Mouse (Mus musculus): ENCODE data around the gene Akr1a1. TPM values are rescaled to one million over a fixed set of nuclear protein-coding genes. Genes with fewer than 3 reads are reported as not detected.
A peak's percentile ranks its signal among the peaks of the same experiment; 100 is the strongest.
"Not testable (repeated sequence)": the region's sequence is repeated elsewhere in the genome, so short reads cannot be mapped to it uniquely, and the experiment has no call there.

The Akr1a1 gene
- total RNA-seq (2021): 100 to 1,000 TPM; 315 to 333 TPM
- long read RNA-seq, experiment 1, transcript Akr1a1-201 (9 exons, 1,420 nt): major isoform, 287 of 294 reads
- long read RNA-seq, experiment 1, partial matches to known transcripts: 3 of 294 reads
- long read RNA-seq, experiment 1, other reads (novel, unspliced or antisense): 4 of 294 reads
- long read RNA-seq, experiment 2, transcript Akr1a1-201 (9 exons, 1,420 nt): major isoform, 223 of 230 reads
- long read RNA-seq, experiment 2, partial matches to known transcripts: 2 of 230 reads
- long read RNA-seq, experiment 2, other reads (novel, unspliced or antisense): 4 of 230 reads

GRCm38 (mm10) chr4:116650924-116651796 is at the start of gene Akr1a1:
TSS of gene Akr1a1 (minus strand) at chr4:116651680.
- DNase-seq: peak; percentile 91
- intact Hi-C loops (cut with DNase I): loop anchor here (5.0 kb wide), 1 partner anchor 36 kb away; the partner anchor contains the start of gene Prdx1

DNA sequence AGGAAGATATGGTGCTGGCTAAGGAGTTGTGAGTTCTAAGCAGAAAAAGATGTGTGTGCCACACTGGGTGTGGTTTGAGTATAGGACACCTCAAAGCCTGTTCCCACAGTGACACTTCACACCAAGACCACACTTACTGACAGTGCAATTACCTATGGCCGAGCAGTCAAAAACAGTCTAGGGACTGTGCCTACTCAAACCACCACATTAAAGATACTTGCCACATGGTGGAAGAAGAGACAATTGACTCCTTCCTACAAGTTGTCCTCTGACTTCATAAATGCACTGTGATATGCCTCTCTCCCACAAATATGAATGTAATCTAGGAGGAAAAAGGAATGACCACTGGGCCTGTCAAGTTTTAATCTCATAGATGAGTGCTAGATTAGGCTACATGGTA is 49.5 kb upstream of the Akr1a1 start:
- intact Hi-C loops (cut with DNase I): loop anchor here (5.0 kb wide), 1 partner anchor 54 kb away; no protein-coding TSS in a partner anchor
- DNase-seq: no peak

GRCm38 (mm10) chr4:116698693-116699342 is 47.3 kb upstream of the Akr1a1 start:
- DNase-seq: no peak
- intact Hi-C loops (cut with DNase I): no loop called here

GRCm38 (mm10) chr4:116693785-116694184 is 42.3 kb upstream of the Akr1a1 start:
- no peak for DNase-seq
- intact Hi-C loops (cut with DNase I): no loop called here

DNA sequence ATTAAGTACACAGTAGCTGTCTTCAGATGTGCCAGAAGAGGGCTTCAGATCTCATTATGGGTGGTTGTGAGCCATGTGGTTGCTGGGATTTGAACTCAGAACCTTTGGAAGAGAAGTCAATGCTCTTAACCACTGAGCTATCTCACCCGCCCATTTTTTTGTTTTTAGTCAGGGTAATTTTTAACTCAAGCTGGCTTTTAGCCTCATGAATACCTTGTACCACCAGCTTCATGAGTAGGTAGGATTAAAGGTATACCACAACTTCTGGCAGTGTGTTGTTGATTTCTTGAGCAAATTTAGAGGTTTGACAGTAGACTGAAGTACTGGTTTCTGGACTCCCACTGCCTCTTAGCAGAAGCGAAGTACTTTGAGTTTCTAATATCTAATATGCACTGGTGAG is 40.7 kb upstream of the Akr1a1 start:
- intact Hi-C loops (cut with DNase I): no loop called here
- no peak for DNase-seq

DNA sequence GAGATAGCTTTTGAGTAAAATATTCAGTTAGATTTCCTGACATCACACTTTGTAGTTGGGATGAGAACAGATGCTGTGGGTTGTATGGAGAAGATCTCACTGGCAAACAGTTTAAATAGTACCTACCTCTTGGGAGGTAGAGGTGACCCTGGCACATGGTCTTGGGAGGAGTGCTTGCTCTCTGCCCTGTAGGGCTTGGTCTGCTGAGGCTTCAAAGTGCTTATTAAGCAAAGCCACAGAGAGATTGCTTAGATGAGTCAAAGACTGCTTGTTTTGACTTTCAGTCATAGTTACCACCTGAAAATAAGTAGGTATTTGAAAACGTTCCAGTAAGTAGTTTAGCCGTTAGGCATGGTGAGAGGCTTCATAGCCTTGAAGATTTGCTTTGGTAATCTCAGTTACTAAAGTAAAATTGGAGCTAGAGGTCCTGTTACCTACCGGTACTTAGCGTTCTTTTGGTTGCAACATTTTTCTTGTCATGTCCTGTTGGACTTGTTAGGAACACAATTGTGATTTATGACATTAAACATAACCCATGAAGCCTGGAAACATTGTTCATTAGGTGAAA is 37.9 kb upstream of the Akr1a1 start:
- no peak for DNase-seq
- intact Hi-C loops (cut with DNase I): loop anchor here (5.0 kb wide), 2 partner anchors 37 to 132 kb away; partner anchors contain the start of genes Akr1a1, Gpbp1l1 and Tmem69

GRCm38 (mm10) chr4:116687041-116687440 is 35.6 kb upstream of the Akr1a1 start:
- intact Hi-C loops (cut with DNase I): loop anchor here (5.0 kb wide), 2 partner anchors 35 to 130 kb away; partner anchors contain the start of genes Akr1a1, Gpbp1l1 and Tmem69
- no peak for DNase-seq

DNA sequence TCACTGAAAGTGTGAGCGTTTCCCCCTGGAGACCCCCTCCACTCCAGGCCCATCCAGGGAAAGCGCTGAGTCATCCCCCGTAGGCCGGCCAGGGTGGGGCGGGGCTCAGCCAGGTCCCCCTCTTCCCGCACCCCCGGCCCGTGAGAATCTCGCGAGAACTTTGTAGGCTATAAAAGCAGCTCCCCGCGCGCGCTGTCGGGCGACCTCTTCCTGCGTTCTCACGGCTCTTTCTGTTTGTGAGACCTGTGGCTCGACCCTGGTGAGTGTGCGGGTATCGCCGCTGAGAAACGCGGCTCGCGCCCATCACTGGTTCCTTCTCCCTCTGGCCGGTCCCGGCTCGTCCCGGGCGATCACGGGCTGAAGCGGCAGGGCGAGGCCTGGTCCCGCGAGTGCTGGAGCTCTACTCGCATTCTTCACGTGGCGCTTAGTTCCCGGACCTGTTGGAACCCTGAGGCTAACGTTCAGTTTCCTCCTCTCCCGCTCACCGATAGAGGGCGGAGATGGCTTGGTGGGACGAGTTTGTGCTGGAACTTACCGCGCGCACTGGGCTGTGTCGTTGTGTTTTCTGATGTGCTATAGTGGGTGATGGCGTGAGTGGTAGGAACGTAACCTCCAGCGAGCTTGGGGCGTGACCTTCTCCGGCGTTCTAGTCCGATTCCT is 34.1 kb upstream of the Akr1a1 start, which contains the start of gene Prdx1:
Prdx1 (plus strand) TSS at position 143 of the 660 bp plus-strand sequence.
- peak; percentile 96 to 99 for DNase-seq
- intact Hi-C loops (cut with DNase I): loop anchor here (5.0 kb wide), 2 partner anchors 33 to 128 kb away; partner anchors contain the start of genes Akr1a1, Gpbp1l1 and Tmem69

DNA sequence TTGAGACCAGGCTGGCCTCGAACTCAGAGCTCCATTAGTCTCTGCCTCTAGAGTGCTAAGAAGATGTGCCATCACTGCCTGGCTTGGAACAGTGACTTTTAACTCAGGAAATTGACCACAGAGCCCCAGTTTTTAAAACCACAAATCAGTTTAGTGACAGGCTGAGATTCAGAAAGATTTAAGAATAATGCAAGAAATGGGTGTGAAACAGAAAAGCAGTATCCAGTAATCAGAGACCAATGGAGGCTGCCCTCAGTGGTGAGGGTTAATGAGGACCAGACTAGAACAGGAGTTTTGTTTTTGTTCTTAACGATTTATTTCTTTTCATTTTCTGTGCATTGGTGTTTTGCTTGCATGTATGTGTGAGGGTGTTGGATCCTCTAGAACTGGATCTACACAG is 33.2 kb upstream of the Akr1a1 start:
- intact Hi-C loops (cut with DNase I): loop anchor here (5.0 kb wide), 2 partner anchors 32 to 127 kb away; partner anchors contain the start of genes Akr1a1, Gpbp1l1 and Tmem69
- no peak for DNase-seq

- no peak for DNase-seq
- intact Hi-C loops (cut with DNase I): no loop called here
Measured at GRCm38 (mm10) chr4:116683957-116684356, 32.5 kb upstream of the Akr1a1 start.

DNA sequence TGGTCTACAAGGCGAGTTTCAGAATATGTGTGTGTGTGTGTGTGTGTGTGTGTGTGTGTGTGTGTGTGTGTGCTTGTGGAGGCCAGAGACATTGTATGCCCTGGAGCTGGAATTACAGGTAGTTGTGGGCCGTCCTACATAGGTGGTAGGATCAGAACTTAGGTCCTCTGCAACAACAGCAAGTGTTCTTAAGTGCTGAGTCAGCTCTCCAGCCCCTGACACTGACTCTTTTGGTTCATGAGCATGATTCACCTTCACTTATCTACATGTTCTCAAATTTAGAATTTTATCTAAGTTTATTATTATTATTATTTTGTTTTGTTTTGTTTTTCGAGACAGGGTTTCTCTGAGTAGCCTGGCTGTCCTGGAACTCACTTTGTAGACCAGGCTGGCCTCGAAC is 29.0 kb upstream of the Akr1a1 start:
- DNase-seq; intact Hi-C loops (cut with DNase I): not testable (repeated sequence)

DNA sequence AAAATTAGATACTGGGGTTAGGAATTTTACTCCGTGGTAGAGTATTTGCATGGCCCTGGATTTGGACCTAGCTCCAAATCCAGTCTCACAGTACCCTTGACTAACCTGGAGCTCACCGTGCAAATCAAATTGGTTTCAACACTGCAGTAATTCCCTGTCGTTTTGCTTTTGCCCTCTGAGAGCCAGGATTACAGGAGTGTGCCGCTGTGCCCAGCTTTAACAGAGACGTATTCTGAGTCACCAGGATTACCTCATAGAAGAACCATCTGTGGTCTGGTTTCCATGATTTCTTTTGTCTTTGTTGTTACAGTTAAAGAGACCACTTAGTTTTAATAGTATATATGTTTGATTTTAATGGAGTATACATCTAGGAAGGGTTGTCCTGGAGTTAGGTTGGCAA is 27.7 kb upstream of the Akr1a1 start:
- intact Hi-C loops (cut with DNase I): no loop called here
- no peak for DNase-seq

GRCm38 (mm10) chr4:116677808-116678207 is 26.3 kb upstream of the Akr1a1 start:
- DNase-seq: no peak
- intact Hi-C loops (cut with DNase I): no loop called here

GRCm38 (mm10) chr4:116676027-116676426 is 24.5 kb upstream of the Akr1a1 start:
- no peak for DNase-seq
- intact Hi-C loops (cut with DNase I): no loop called here

GRCm38 (mm10) chr4:116674761-116675160 is 23.3 kb upstream of the Akr1a1 start:
- intact Hi-C loops (cut with DNase I): not testable (repeated sequence)

GRCm38 (mm10) chr4:116672785-116673184 is 21.3 kb upstream of the Akr1a1 start:
- peak; percentile 23 to 30 for DNase-seq
- intact Hi-C loops (cut with DNase I): no loop called here

More at GRCm38 (mm10) chr4:116674761-116675160, 23.3 kb upstream of the Akr1a1 start:
- not testable (repeated sequence) for DNase-seq

GRCm38 (mm10) chr4:116669291-116669690 is 17.8 kb upstream of the Akr1a1 start:
- DNase-seq: peak in 1 of 2 experiments; percentile 21
- intact Hi-C loops (cut with DNase I): no loop called here

DNA sequence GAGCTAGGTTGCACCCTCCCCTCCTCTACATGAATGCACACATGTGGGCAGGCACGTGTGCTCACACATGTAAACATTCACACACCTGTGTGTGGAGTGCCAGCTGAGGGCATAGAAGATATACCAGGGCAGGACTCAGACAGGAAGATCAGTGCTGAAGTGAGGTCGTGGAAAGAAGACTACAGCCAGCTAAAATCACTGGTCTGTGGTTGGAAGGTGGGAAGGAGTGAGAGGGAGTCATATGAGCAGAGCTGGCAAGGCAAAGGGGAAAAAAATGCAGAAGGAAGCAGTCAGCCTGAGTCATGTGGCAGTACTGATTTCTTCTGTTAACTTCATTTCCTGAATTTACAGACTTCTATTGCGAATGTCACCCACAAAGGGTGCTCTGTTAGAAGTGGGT is 16.7 kb upstream of the Akr1a1 start:
- intact Hi-C loops (cut with DNase I): no loop called here
- no peak for DNase-seq

GRCm38 (mm10) chr4:116666625-116667024 is 15.1 kb upstream of the Akr1a1 start:
- intact Hi-C loops (cut with DNase I): no loop called here
- DNase-seq: no peak

All from heart, postnatal 14 days (tissue).